Mouse (Mus musculus) A20 (cell line): ENCODE measurements at regions not wholly inside any gene's neighbourhood (a gene's known extent, or its start where the extent isn't known, plus 50 kb on each side); places are given as distances from the start of the nearest gene placed in this dataset.
A peak's percentile ranks its signal among the peaks of the same experiment; 100 is the strongest.

Experiments
- DNase-seq: peaks from one replicate; pipeline ENCODE4 v3.0.0-alpha.2; 2011; ENCODE audit warnings: low read depth, low spot score

DNA sequence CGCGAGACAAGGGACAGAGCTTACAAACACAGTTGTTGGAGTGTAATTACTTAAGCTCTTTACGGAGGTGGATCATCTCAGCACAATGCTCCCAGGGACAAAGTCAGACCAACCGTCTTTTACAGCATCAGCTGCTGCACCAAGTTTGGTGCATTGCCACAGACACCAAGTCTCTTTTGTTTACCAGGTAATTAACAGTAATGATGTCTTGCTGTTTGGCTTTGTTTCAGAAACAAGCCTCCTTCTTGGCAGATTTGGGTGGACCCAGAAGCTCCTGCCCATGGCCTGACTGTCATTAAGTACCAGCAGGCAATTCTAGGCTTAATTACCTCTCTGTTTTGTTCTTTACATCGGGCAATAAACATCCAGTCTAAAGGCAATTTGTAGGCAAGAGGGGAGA is 572.0 kb upstream of the Itga1 start:
- DNase-seq, result no peak

GRCm38 (mm10) chr13:115671685-115672084 is 569.9 kb upstream of the Itga1 start:
- no peak for DNase-seq

DNA sequence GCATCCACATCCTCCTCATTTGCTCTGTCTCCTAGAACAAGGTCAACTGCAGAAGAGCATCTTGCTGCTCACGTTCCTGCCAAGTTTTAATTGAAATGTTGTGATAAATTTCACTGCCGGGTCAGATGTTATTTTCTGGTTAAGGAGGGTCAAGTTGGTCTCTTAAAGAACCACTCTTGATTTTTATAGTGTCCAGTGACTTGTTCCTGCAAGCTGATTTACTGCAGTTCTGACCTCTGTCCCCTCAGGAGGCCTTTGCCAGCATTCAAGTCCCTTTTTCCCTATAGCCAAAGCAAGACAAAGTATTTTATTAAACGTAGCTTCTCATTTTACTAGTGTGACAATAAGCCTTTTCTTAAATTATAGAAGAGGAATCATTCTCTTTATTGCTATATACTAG is 567.8 kb upstream of the Itga1 start:
- no peak for DNase-seq

DNA sequence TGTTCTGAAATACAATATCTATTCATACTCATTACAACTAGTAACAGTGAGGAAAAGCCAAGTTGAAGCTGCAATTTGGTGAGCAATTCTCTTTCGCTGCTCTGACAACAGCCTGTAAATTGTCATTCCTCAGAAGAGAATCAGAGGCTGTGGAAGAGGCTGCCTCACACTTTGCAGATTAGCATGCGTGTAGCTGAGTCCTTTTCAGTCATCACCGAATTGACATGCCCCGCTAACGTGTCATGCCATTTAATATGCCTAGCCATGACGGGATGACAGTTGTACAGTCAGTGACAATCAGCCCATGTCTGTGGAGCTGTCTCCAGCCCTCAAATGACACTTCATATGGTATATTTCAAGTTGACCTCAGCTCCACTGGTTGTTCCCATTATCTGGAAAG is 553.4 kb upstream of the Itga1 start:
- no peak for DNase-seq

GRCm38 (mm10) chr13:115652935-115653334 is 551.2 kb upstream of the Itga1 start:
- no peak for DNase-seq

GRCm38 (mm10) chr13:115652352-115652751 is 550.6 kb upstream of the Itga1 start:
- DNase-seq, result no peak

- DNase-seq, result no peak
These were observed 529.8 kb upstream of the Itga1 start for GRCm38 (mm10) chr13:115631410-115632105.

DNA sequence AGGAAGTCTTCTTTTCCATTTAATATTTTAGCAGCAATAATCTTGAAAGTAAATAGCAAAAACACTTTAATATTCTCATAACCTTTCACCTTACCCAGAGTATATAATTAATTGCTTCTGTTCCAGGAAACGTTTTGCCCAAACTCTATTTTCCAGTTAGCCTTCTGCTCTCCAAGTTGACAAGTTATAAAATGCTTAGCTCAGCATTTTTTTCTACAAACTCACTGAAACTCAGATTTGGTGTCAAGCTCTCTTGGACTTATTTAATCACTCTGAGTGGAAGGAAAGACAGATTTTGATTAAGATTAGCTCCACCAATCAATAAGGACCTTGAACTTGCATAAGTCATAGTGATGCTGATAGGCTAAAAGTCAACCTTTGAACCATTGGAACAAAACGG is 528.8 kb upstream of the Itga1 start:
- DNase-seq, result no peak

- DNase-seq, result no peak
These were observed 511.4 kb upstream of the Itga1 start for GRCm38 (mm10) chr13:115613174-115613573.

DNA sequence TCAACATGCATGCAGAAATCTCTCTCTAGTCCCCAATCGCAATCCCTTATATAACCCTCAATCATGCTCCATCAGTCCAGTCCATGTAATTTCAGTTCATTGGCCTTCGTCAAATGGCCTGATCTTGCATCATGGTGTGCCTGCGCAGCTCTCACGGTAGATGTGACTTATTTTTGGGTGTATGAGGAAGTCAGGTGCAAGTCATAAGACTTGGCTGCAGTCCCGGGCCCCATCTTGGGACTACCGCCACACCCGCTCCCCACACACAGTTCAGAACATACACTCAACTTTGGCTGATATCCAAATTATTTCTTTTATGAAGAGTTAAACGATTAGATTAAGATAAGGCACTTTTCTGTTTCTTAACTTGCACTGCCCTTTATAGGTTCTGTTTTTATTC is 504.7 kb upstream of the Itga1 start:
- DNase-seq, result no peak

- no peak for DNase-seq
These were observed 493.4 kb upstream of the Itga1 start for GRCm38 (mm10) chr13:115595126-115595671.

DNA sequence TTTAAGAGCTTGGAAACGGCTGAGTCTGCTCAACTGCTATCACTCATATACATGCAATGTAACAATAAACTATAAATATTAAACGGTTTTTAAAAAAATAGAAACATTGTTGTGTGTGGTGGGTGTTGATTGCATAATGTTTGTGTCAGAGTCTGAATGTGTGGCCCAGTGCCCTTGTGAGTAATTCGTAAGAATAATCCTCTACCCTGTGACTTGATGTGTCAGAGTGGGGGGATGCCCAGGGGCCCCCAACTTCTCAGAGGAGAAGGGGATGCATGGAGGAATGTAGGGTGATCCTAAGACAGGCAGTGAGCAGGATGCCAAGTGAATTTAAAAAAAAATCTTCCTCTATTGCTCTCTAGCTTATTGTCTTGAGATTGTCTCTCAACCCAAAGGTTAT is 474.2 kb upstream of the Itga1 start:
- no peak for DNase-seq

- DNase-seq, result no peak
These were observed 473.5 kb upstream of the Itga1 start for GRCm38 (mm10) chr13:115575052-115575891.

- DNase-seq, result no peak
These were observed 439.4 kb upstream of the Itga1 start for GRCm38 (mm10) chr13:115541167-115541566.

- no peak for DNase-seq
These were observed 434.1 kb upstream of the Itga1 start for GRCm38 (mm10) chr13:115535900-115536299.

DNA sequence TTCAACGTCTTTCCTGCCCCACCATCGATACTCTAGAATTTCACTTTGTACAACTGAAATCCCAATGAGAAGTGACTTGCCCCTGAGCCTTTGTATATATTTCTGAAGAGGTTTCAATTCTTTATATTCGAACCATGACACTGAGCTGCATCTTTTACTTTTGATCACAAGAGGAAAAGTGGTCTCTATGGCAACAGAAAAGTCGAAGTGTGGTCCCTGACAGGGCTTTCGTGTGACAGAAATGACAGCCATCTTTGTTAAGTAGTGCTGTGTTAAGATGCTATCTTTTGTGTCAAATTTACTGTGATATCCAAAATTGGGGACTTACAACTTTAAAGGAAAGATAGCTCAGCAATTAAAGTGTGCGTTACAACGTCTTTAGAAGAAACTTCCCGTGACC is 412.1 kb upstream of the Itga1 start:
- no peak for DNase-seq

GRCm38 (mm10) chr13:115512214-115512613 is 410.4 kb upstream of the Itga1 start:
- no peak for DNase-seq

DNA sequence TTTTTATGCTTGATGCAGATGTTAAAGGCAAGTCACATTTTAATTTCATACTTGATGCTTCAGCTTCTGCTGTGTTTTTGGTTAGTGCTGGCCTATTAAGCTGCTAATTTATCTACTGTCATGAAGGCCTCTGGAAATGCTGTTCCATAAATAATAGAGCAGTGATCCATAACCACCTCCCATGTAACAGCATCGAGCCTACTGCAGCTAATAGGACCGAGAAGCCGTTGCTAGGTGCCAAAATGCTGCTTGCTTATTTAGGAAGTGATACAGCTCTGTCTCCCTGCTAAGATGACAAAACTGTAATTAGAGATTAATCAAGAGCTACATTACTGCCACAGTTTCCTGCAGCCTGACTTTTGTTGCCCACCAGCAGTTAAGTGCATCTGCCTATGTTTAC is 406.9 kb upstream of the Itga1 start:
- DNase-seq, result no peak

GRCm38 (mm10) chr13:115494399-115494798 is 392.6 kb upstream of the Itga1 start:
- no peak for DNase-seq

DNA sequence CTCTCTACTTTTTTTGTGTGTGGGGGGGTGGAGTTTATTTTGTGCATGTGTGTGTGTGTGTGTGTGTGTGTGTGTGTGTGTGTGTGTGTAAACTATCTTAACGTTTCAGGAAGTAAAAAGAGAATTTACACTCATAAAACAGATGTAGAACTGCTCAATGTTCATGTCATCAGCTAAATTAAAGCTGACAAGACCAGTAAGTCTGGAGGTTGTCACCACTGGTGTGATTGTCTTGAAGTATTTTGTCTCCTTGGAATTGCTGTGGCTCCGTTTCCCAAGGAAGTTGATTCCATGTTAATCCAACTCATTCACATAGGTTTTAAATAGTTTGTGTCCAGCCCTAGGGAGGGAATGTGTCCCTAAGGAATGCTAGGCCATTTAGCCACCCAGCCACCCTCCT is 374.1 kb upstream of the Itga1 start:
- DNase-seq, result no peak

GRCm38 (mm10) chr13:115465689-115466088 is 363.9 kb upstream of the Itga1 start:
- DNase-seq, result no peak

DNA sequence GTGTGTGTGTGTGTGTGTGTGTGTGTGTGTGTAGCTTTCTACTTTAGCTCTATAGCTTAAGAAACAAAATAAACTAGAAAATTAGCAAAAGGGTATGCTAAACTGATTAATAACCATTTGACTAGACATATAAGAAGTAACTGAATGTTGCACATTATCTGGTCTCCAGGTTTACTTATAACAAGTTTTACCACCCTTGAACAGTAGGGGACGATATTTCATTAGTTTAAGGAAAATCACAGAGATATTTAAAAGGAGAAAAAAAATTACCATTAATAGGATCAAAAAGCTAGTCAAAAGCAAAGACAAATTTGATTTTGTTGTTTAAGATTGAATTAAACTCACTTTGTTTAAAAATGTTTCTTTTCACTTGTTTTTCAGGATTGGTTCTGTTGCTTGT is 349.5 kb upstream of the Itga1 start:
- peak; percentile 44 for DNase-seq
